Mouse (Mus musculus) embryonic facial prominence, embryonic 13.5 days (tissue): Measurements from ENCODE around the gene Atp8a1. TPM values are rescaled to one million over a fixed set of nuclear protein-coding genes. Genes with fewer than 3 reads are reported as not detected.

Experiments used
- ATAC-seq: fragments of 200-750 bp; cut with Nextera tagmentation; 2 replicates; pipeline ENCODE4 v1.8.0; 2017; ENCODE audit warnings: low read depth; ENCODE audit not compliant: insufficient number of reproducible peaks, insufficient read depth, low FRiP score, low TSS enrichment
- H3K27ac ChIP-seq: fragments of 300-500 bp; sonication (generic); 2 replicates; pipeline ENCODE4 v1.5.1; 2015; ENCODE audit warnings: moderate library complexity, mild to moderate bottlenecking, inconsistent platforms
- H3K27me3 ChIP-seq: fragments of 300-500 bp; sonication (generic); 2 replicates; pipeline ENCODE4 v1.6.1; 2015; ENCODE audit warnings: mild to moderate bottlenecking, inconsistent platforms
- H3K36me3 ChIP-seq: fragments of 300-500 bp; sonication (generic); 2 replicates; pipeline ENCODE4 v1.6.1; 2015; ENCODE audit warnings: mild to moderate bottlenecking, inconsistent platforms
- H3K4me1 ChIP-seq: fragments of 300-500 bp; sonication (generic); 2 replicates; pipeline ENCODE4 v1.6.1; 2015; ENCODE audit warnings: inconsistent platforms
- H3K4me2 ChIP-seq: fragments of 300-500 bp; sonication (generic); 2 replicates; pipeline ENCODE4 v1.6.1; 2015; ENCODE audit warnings: moderate library complexity, mild to moderate bottlenecking, inconsistent platforms
- H3K4me3 ChIP-seq: fragments of 300-500 bp; sonication (generic); 2 replicates; pipeline ENCODE4 v1.5.1; 2015; ENCODE audit warnings: mild to moderate bottlenecking, inconsistent platforms
- H3K9ac ChIP-seq: fragments of 300-500 bp; sonication (generic); 2 replicates; pipeline ENCODE4 v1.6.1; 2015; ENCODE audit warnings: mild to moderate bottlenecking, inconsistent platforms
- H3K9me3 ChIP-seq: fragments of 300-500 bp; sonication (generic); 2 replicates; pipeline ENCODE4 v1.6.1; 2016; ENCODE audit warnings: inconsistent platforms
- WGBS: fragments of 180-500 bp; shearing (Covaris S2); methylation state at CpG from one replicate; pipeline ENCODE4 v1.1.7; 2015; ENCODE audit warnings: mixed read lengths; 5-methylcytosine and 5-hydroxymethylcytosine counted together
- polyA plus RNA-seq: library from polyadenylated mRNA; unstranded; fragments of >200 nt; fragmentation: Nextera tagmentation; extraction: Ambion mirVana; gene quantifications from 2 replicates; pipeline ENCODE4 v1.2.1, GENCODE M21; 2015

The Atp8a1 gene
- polyA plus RNA-seq, 1 experiment from 2014 or later: 4.3 TPM

- WGBS: 89% methylated on average over 9 of the region's 9 CpGs
These were observed 187.4 kb downstream of the Atp8a1 start for GRCm38 (mm10) chr5:67659864-67660263.

DNA sequence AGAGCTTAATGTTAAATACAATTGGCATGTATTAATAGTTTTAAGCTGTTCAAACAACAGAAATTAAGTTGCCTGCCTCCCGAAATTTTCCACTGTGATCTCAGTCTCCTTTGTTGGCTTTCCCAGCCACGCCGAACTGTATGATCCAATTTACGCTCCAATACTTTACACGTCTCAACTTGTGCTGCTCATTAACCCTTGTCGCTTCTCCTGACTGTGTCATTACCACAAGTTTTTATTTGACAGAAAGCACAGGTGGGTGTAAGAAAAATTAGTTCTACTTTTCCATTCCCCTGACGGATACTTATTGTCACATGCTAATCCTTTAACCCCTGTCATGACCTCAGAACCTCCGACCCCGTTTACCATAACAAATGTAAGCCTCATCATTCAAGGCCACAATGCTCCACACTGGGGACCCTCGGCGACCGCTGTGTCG lies 190.4 kb downstream of the Atp8a1 start:
- Histone ChIP-seq H3K4me2 (no peak overlapping the region), H3K4me3 (no peak overlapping the region), H3K4me1 (no peaks in the 10 kb centered on the region), H3K9me3 (no peaks in the 10 kb centered on the region), H3K27me3 (0 out of 2 replicates have a peak, but pooled peaks cover 8% of the 10 kb centered on the region), H3K9ac (no peak overlapping the region), H3K36me3 (no peaks in the 10 kb centered on the region), H3K27ac (no peak overlapping the region)
- 40% methylated on average over 13 of the region's 13 CpGs for WGBS
- ATAC-seq: no peak

More at GRCm38 (mm10) chr5:67659864-67660263, 187.4 kb downstream of the Atp8a1 start:
- peaks cover 7% of the 10 kb centered on the region; the same call in 1 of the 2 replicates for H3K4me1 ChIP-seq
- ATAC-seq: no peak
- H3K27me3 ChIP-seq: peaks cover 15% of the 10 kb centered on the region; the same call in 1 of the 2 replicates
- no peak overlapping the region for H3K9ac ChIP-seq
- no peak overlapping the region for H3K4me3 ChIP-seq
- H3K36me3 ChIP-seq: no peaks in the 10 kb centered on the region
- no peak overlapping the region for H3K4me2 ChIP-seq
- no peak overlapping the region for H3K27ac ChIP-seq
- no peaks in the 10 kb centered on the region for H3K9me3 ChIP-seq

DNA sequence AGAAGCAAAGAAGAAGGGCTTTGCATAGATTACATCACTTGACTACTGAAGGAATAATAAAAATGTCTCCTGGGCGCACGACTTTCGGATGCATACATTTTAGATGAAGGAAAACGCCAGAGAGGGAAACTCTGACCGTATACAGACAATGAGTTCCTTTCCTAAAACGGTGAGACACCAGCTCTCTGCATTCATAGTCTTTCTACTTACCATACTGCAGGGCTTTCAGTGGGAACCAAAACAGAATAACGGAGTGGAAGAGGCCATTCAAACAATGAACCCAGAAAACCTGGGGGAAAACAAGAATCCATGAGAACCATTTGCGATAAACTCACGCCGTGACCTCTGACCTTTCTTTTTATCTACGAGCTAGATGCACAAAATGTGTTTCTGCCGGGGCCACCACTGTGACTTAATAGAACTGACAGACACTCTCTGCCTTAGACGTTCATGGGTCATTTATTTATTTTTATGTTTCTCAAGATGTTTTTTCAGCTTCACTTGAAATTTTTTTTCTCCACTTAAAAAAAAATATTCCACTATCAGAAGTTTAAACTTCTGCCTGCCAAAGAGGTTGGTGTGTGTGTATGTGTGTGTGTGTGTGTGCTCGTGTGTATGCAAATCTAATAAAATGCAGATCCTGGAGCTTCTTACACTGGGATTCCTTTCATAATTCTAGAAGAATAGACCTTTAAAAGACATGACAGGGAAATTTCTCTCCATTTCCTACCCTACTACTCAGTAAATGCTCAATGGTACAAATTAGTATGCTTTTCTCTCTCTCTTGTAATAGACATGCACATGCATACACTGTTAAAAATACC lies 191.3 kb downstream of the Atp8a1 start:
- WGBS: 58% methylated on average over 14 of the region's 14 CpGs
- H3K4me3 ChIP-seq: no peak overlapping the region
- no peaks in the 10 kb centered on the region for H3K9me3 ChIP-seq
- H3K4me1 ChIP-seq: no peaks in the 10 kb centered on the region
- no peaks in the 10 kb centered on the region for H3K36me3 ChIP-seq
- H3K9ac ChIP-seq: no peak overlapping the region
- no peak overlapping the region for H3K4me2 ChIP-seq
- no peak overlapping the region for H3K27ac ChIP-seq
- no peak for ATAC-seq
- H3K27me3 ChIP-seq: 0 out of 2 replicates have a peak, but pooled peaks cover 8% of the 10 kb centered on the region

DNA sequence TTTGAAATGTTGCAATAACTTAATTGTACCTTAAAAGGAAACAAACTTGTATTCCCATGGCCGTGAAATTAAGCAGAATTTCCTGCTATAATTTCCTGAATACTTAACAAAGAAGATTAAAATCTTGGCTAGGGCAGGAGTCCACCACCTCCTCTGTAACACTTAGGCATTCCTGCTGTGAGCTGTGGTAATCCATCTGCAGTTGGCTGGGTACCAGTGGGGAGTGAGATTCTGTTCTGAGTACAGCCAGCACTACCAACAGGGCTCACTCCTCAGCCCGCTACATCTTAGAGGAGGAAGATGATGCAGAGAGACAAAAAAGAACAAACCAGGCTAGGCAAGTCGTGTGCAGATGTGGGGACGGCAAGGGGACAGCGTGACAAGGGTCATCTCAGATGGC lies 192.7 kb downstream of the Atp8a1 start:
- no peak overlapping the region for H3K4me3 ChIP-seq
- H3K36me3 ChIP-seq: no peaks in the 10 kb centered on the region
- no peak for ATAC-seq
- peaks cover 11% of the 10 kb centered on the region for H3K27me3 ChIP-seq
- no peak overlapping the region for H3K4me2 ChIP-seq
- no peaks in the 10 kb centered on the region for H3K4me1 ChIP-seq
- H3K27ac ChIP-seq: no peak overlapping the region
- no peaks in the 10 kb centered on the region for H3K9me3 ChIP-seq
- no peak overlapping the region for H3K9ac ChIP-seq
- WGBS: 82% methylated on average over 5 of the region's 5 CpGs

- Histone ChIP-seq H3K4me1 (no peaks in the 10 kb centered on the region), H3K27me3 (peaks cover 21% of the 10 kb centered on the region), H3K36me3 (no peaks in the 10 kb centered on the region), H3K4me3 (no peak overlapping the region), H3K9ac (no peak overlapping the region), H3K4me2 (no peak overlapping the region), H3K27ac (no peak overlapping the region), H3K9me3 (no peaks in the 10 kb centered on the region)
- ATAC-seq: no peak
- 87% methylated on average over 3 of the region's 3 CpGs for WGBS
These were observed 193.7 kb downstream of the Atp8a1 start for GRCm38 (mm10) chr5:67653543-67653942.

- Histone ChIP-seq H3K27ac (no peak overlapping the region), H3K4me3 (no peak overlapping the region), H3K9ac (no peak overlapping the region), H3K9me3 (no peaks in the 10 kb centered on the region), H3K4me2 (no peak overlapping the region), H3K4me1 (peaks cover under 1% of the 10 kb centered on the region), H3K27me3 (peaks cover 28% of the 10 kb centered on the region), H3K36me3 (no peaks in the 10 kb centered on the region)
- no peak for ATAC-seq
- WGBS: 68% methylated on average over 4 of the region's 4 CpGs
These were observed 194.8 kb downstream of the Atp8a1 start for GRCm38 (mm10) chr5:67652468-67652867.

- 90% methylated on average over 5 of the region's 5 CpGs for WGBS
- Histone ChIP-seq H3K27me3 (peaks cover 33% of the 10 kb centered on the region), H3K9ac (no peak overlapping the region), H3K4me3 (no peak overlapping the region), H3K27ac (no peak overlapping the region), H3K4me2 (no peak overlapping the region), H3K36me3 (no peaks in the 10 kb centered on the region), H3K4me1 (peaks cover 17% of the 10 kb centered on the region), H3K9me3 (no peaks in the 10 kb centered on the region)
- ATAC-seq: no peak
These were observed 197.2 kb downstream of the Atp8a1 start for GRCm38 (mm10) chr5:67650021-67650420.

DNA sequence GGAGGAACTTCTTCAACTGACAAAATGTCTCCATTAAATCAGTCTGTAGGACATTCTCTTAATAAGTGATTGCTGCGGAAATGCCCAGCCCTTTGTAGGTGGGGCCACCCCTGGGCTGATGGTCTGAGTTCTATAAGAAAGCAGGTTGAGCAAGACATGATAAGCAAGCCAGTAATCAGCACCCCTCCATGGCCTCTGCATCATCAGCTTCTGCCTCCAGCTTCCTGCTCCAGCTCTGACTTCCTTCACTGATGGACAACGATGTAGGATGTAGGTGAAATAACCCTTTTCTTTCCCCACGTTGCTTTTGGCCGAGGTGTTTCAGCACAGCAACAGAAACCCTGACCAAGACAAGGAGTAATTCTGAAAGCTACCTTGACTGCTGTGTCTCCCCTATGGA lies 198.1 kb downstream of the Atp8a1 start:
- ATAC-seq: no peak
- H3K4me2 ChIP-seq: no peak overlapping the region
- H3K9ac ChIP-seq: no peak overlapping the region
- no peaks in the 10 kb centered on the region for H3K36me3 ChIP-seq
- peaks cover 17% of the 10 kb centered on the region for H3K4me1 ChIP-seq
- H3K27me3 ChIP-seq: peaks cover 40% of the 10 kb centered on the region
- no peak overlapping the region for H3K4me3 ChIP-seq
- no peak overlapping the region for H3K27ac ChIP-seq
- 82% methylated on average over 4 of the region's 4 CpGs for WGBS
- H3K9me3 ChIP-seq: no peaks in the 10 kb centered on the region

DNA sequence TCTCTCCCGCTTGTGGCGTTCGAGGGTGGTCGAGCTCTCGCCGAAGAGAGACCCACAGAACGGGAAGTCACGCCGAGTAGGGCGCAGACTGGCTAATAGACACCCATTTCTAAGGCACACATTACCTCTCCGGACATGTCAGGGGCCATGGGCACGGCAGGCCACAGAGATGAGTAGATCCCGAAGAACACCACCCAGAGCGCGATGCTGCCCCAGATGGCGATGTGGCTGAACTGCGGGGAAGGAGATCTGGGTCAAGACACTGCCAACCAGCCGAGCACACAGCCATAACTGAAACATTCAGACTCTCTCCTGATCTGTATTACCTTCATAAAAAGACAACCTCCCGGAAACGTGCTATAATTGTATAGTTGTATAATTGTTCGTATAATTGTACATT lies 199.7 kb downstream of the Atp8a1 start:
- no peaks in the 10 kb centered on the region for H3K36me3 ChIP-seq
- H3K27ac ChIP-seq: no peak overlapping the region
- no peak overlapping the region for H3K4me2 ChIP-seq
- H3K9me3 ChIP-seq: no peaks in the 10 kb centered on the region
- no peak overlapping the region for H3K4me3 ChIP-seq
- H3K27me3 ChIP-seq: peaks cover 52% of the 10 kb centered on the region
- peaks cover 17% of the 10 kb centered on the region for H3K4me1 ChIP-seq
- WGBS: 75% methylated on average over 21 of the region's 21 CpGs
- H3K9ac ChIP-seq: no peak overlapping the region
- ATAC-seq: no peak

- WGBS: 34% methylated on average over 20 of the region's 20 CpGs
- peak overlapping the region; percentile 42 for H3K4me2 ChIP-seq
- ATAC-seq: no peak
These were observed 200.3 kb downstream of the Atp8a1 start for GRCm38 (mm10) chr5:67646756-67647529.

GRCm38 (mm10) chr5:67643537-67644255 lies 203.5 kb downstream of the Atp8a1 start:
- no peak for ATAC-seq
- Histone ChIP-seq H3K9me3 (no peaks in the 10 kb centered on the region), H3K36me3 (no peaks in the 10 kb centered on the region), H3K27ac (no peak overlapping the region), H3K9ac (no peak overlapping the region), H3K4me1 (peaks cover 44% of the 10 kb centered on the region), H3K4me2 (no peak overlapping the region), H3K27me3 (peaks cover 48% of the 10 kb centered on the region), H3K4me3 (no peak overlapping the region)
- WGBS: 85% methylated on average over 5 of the region's 5 CpGs

More at GRCm38 (mm10) chr5:67646756-67647529, 200.3 kb downstream of the Atp8a1 start:
- Histone ChIP-seq H3K4me3 (no peak overlapping the region), H3K36me3 (no peaks in the 10 kb centered on the region), H3K27ac (no peak overlapping the region), H3K9ac (no peak overlapping the region), H3K27me3 (peaks cover 52% of the 10 kb centered on the region), H3K9me3 (no peaks in the 10 kb centered on the region), H3K4me1 (peaks cover 21% of the 10 kb centered on the region)
